Mouse (Mus musculus) inflammation-experienced regulatory T-cells, adult 6 months (primary cell): ENCODE data around the gene Sphk1. TPM values are rescaled to one million over a fixed set of nuclear protein-coding genes. Genes with fewer than 3 reads are reported as not detected.

Source experiments
- ATAC-seq: one replicate; pipeline ENCODE4 v1.8.0; 2017
- polyA plus RNA-seq, 3 experiments: library from polyadenylated mRNA; unstranded; fragments of 100-300 nt; shearing (Covaris generic); gene quantifications; one replicate each; pipeline ENCODE4 v1.2.1; 2017

The Sphk1 gene
- polyA plus RNA-seq, 3 experiments from 2014 or later, result not detected

GRCm38 (mm10) chr11:116538142-116538735 lies 7.5 kb downstream of the Sphk1 start:
- no peak for ATAC-seq

GRCm38 (mm10) chr11:116541183-116541582 lies 10.5 kb downstream of the Sphk1 start:
- ATAC-seq, result no peak

GRCm38 (mm10) chr11:116543110-116543509 lies 12.4 kb downstream of the Sphk1 start:
- no peak for ATAC-seq

GRCm38 (mm10) chr11:116547296-116548060 lies 16.8 kb downstream of the Sphk1 start:
- no peak for ATAC-seq

GRCm38 (mm10) chr11:116548780-116549179 lies 18.1 kb downstream of the Sphk1 start:
- ATAC-seq, result no peak

- no peak for ATAC-seq
Measured at GRCm38 (mm10) chr11:116549273-116550038, 18.7 kb downstream of the Sphk1 start.

GRCm38 (mm10) chr11:116550748-116551147 lies 20.0 kb downstream of the Sphk1 start:
- no peak for ATAC-seq

GRCm38 (mm10) chr11:116552194-116552593 lies 21.5 kb downstream of the Sphk1 start:
- no peak for ATAC-seq

GRCm38 (mm10) chr11:116554171-116554878 lies 23.6 kb downstream of the Sphk1 start:
- ATAC-seq, result no peak

GRCm38 (mm10) chr11:116555572-116555971 lies 24.8 kb downstream of the Sphk1 start:
- no peak for ATAC-seq

- no peak for ATAC-seq
Measured at GRCm38 (mm10) chr11:116556308-116556707, 25.6 kb downstream of the Sphk1 start.

- ATAC-seq, result no peak
Measured at GRCm38 (mm10) chr11:116565283-116566041, 34.7 kb downstream of the Sphk1 start.

- no peak for ATAC-seq
Measured at GRCm38 (mm10) chr11:116567531-116567930, 36.8 kb downstream of the Sphk1 start.

- no peak for ATAC-seq
Measured at GRCm38 (mm10) chr11:116570821-116571220, 40.1 kb downstream of the Sphk1 start.

GRCm38 (mm10) chr11:116571767-116572679 lies 41.3 kb downstream of the Sphk1 start:
- no peak for ATAC-seq

GRCm38 (mm10) chr11:116572756-116573543 lies 42.2 kb downstream of the Sphk1 start:
- ATAC-seq, result no peak

GRCm38 (mm10) chr11:116574486-116574885 lies 43.8 kb downstream of the Sphk1 start:
- ATAC-seq, result no peak

- no peak for ATAC-seq
Measured at GRCm38 (mm10) chr11:116574982-116575381, 44.3 kb downstream of the Sphk1 start.

GRCm38 (mm10) chr11:116575396-116575795 lies 44.7 kb downstream of the Sphk1 start:
- no peak for ATAC-seq

- ATAC-seq, result no peak
Measured at GRCm38 (mm10) chr11:116579280-116579679, 48.6 kb downstream of the Sphk1 start.
